Mouse (Mus musculus): ENCODE measurements around the gene Tspan33.

Tspan33 gene

DNA sequence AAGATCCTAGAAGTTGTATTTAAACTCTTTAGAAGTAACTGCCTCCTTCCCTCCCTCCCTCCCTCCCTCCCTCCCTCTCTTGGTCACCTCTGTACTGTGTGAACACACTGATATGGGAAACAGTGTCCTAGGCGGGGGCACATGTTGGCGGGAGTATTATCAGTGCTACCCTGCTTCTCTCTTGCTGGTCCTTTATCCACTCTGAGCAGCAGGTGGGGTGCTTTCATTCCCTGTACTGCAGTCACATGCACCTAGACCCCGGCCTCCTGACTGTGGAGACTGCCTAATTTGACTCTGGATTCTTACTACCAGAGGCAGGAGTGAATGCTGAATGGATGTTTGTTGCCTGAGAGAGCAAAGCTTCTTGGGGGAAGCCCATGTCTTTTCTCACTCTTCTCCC lies 3.5 kb downstream of the Tspan33 start:
- no peak for DNase-seq (ENCODE audit: low spot score in 2 of 2)

DNA sequence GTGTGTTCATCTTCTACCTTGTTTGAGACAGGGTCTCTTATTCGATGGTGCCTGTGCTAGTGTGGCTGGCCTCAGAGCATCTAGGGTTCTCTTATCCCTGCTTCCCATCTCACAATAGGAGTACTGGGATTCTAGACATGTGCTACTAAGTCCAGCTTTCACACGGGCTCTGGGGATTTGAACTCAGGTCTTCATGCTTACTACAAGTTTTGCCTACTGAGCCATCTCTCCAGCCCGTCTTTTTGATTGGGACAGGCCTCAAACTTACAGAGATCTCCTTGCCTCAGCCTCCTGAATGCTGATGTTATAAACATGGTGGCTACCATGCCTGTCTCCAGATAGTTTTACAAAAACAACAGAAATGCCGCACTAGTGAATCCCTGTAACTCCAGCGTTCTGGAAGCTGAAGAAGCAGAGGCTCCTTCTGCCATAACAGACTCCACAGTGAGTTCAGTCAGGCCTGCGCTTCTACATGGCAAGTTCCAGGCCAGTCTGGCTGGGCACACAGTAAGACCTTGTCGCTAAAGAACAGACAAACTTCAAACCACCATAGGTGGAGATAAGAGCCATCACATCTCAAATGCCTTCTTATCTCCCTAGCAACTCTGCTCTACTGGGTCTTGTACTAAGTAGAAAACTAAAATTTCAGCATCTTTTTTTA lies 5.2 kb downstream of the Tspan33 start:
- DNase-seq (ENCODE audit: low spot score in 2 of 2), result no peak

GRCm38 (mm10) chr6:29701051-29701450 lies 7.0 kb downstream of the Tspan33 start:
- no peak for DNase-seq (ENCODE audit: low spot score in 2 of 2)

- DNase-seq (ENCODE audit: low spot score in 2 of 2), result no peak
These were observed 8.1 kb downstream of the Tspan33 start for GRCm38 (mm10) chr6:29702126-29702525.

GRCm38 (mm10) chr6:29704143-29704542 lies 10.1 kb downstream of the Tspan33 start:
- DNase-seq (ENCODE audit: low spot score in 2 of 2), result no peak

DNA sequence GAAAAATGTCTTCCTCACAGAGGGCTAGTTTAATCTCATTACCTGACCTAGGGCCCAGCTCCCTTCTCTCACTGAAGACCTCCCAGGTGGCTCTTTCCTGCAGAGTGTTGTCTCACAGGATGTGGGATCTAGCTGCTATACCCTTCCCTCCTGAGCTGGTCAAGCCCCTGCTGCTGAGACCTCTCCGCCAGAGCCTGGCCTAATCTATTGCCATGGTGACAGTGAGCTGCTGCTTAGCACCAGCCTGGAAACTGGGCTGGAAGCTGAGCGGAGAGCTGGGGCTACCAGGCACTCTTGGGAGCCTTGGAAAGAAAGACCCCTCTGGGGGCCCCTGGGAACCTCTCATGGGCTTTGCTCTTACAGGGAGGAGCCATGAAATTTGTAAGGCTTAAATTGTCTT lies 13.9 kb downstream of the Tspan33 start:
- DNase-seq (ENCODE audit: low spot score in 2 of 2), result no peak

GRCm38 (mm10) chr6:29711318-29711717 lies 17.3 kb downstream of the Tspan33 start:
- no peak for DNase-seq (ENCODE audit: low spot score in 2 of 2)

- no peak for DNase-seq (ENCODE audit: low spot score in 2 of 2)
These were observed 18.1 kb downstream of the Tspan33 start for GRCm38 (mm10) chr6:29712011-29712584.

DNA sequence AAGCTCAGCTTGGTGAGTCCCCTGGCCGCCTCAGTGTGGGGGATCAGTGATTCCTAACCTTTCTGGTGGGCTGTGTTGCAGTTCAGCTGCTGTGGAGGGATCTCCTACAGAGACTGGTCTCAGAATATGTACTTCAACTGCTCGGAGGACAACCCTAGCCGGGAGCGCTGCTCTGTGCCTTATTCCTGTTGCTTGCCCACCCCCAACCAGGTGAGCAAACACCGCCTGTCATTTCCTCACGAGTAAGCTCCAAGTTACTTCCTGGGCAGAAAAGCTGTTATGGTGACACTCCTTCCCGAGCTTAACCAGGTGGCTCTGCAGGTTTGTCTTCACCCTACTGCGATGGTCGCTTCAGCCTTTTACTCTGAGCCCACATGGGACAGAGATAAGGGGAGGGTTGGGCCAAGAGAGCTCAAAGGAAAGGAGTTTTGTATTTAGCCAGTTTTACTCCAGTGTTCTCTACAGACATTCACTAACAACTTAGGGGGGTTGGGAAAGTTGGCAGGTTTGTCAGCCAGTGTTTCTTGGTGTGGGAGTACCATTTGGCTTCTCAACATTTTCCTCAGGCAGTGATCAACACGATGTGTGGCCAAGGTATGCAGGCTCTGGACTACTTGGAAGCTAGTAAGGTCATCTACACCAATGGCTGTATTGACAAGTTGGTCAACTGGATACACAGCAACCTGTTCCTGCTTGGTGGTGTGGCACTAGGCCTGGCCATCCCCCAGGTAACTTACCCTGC lies 22.8 kb downstream of the Tspan33 start:
- no peak for DNase-seq (ENCODE audit: low spot score in 2 of 2)

DNA sequence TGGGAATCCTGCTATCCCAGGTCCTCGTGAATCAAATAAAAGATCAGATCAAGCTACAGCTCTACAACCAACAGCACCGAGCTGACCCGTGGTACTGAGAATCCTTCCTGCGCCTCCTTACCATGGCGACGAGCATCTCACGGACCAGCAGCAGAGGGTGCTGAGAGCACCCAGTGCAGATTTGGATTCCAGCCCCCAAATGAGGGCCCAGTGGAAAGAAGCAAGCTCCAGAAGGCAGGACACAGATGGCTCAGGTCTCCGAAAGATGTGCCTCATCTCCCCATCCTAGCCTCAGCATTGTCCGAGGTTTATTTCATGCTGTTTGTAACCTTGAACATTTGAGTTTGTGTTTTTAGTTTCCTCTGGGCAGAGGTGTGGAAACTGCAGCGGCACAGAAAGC lies 23.5 kb downstream of the Tspan33 start:
- no peak for DNase-seq (ENCODE audit: low spot score in 2 of 2)

DNA sequence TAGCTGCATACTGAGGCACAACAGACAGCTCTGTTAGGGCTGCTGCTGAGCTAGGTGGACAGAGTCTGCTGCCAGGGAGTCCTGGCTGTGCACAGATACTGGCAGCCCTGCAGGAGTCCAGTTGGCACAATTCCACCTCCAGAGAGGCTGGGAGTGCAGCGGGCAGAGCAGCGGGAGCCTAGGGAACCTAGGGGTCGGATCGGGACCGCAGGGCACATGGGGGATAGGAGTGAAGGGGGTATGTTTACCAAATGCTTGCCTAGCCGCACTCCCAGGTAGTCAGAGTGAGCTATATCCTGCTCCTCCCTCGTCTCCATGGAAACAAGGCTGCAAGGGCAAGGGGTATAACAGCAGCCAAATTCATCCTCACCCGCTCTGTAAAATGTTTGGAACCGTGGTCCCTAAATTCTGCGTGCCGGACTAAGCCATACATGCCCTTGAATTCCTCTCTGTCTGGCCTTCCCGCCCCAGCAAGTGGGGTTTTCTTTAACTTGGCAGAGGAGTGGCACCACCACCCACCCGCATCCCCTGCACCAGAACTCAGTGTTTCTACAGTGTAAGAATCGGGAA lies 24.0 kb downstream of the Tspan33 start:
- no peak for DNase-seq (ENCODE audit: low spot score in 2 of 2)

- DNase-seq (ENCODE audit: low spot score in 2 of 2), result peak; percentile 52 to 63
These were observed 24.9 kb downstream of the Tspan33 start for GRCm38 (mm10) chr6:29718894-29719329.

DNA sequence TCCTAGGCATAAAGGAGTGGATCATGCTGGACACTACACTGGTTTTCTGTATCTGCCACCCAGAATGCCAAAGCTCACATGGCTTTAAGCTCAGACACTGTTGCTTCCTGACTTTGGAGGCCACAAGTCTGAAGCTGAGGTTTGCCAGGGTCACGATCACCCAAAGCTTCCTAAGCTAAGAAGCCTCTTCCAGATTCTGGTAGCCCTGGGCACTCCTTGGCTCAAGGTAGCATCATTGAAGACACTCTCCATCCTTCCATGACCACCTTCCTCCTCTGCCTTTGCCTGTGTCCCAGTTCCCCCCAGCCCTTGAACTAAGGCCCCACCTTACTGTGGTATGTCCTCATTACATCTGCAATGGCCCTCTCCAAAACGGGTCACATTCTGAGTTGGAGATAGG lies 27.9 kb downstream of the Tspan33 start:
- no peak for DNase-seq (ENCODE audit: low spot score in 2 of 2)

DNA sequence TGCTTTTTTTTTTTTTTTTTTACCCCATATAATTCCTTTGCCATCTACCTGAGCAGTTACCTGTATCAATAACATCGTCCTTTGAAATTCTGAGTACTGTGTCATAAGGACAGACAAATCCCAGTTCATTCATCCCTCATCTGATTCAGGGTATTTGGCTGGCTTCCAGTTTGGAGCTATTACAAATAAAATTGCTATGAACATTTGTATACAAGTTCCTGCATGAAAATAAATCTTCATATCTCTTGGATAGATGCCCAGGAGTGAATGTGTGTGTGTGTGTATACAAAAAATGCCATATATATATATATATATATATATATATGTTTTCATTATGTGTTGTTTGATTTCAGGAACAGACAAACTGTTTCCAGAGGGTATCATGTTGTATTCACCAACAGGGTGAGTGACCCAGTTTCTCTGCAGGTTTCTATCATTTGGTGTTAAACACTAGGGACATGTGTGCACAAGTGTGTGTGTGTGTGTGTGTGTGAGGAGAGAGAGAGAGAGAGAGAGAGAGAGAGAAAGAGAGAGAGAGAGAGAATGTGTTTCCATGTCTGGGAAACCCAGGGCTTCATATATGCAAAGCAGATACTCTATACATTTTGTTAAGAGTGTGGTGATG lies 32.7 kb downstream of the Tspan33 start:
- no peak for DNase-seq (ENCODE audit: low spot score in 2 of 2)

DNA sequence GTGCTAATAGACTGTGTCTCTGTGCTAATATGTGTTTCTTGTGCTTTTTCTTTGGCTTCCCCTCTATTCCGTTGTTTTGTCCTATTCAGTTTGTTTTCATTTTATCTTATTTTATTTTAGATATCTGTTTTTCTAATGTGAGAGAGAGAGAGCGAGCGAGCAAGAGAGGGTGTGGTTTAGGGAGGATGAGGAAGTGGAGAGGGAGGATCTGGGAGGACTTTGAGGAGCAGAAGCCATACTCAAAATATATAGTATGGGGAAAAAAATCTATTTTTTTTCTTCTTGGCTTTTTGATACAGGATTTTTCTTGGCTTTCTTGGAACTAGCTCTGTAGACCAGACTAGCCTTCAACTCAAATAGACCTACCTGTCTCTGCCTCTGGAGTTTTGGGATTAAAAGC lies 34.0 kb downstream of the Tspan33 start:
- DNase-seq (ENCODE audit: low spot score in 2 of 2), result no peak

GRCm38 (mm10) chr6:29729491-29729890 lies 35.5 kb downstream of the Tspan33 start:
- DNase-seq (ENCODE audit: low spot score in 2 of 2), result no peak

DNA sequence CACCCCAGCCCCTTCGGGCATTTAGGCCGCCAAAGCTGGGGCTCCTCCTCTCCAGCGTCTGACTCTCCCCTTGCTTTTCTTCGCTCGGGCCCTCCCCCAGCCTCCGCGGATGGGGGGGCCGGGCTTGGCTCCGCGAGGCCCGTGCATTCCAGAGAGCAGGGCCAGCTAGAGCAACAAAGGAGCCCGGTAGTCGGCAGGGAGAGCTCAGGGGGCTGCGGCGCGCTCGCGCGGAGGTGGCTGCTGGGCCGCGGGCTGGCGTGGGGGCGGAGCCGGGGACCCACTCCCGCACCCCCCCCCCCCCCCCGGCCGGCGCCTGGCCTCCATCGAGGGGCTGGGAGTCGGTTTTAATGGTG lies 41.3 kb downstream of the Tspan33 start, which contains the start of gene Smo:
Smo (plus strand) TSS at position 168 of the 353 bp plus-strand sequence.
- peak; percentile 58 to 62 for DNase-seq (ENCODE audit: low spot score in 2 of 2)

DNA sequence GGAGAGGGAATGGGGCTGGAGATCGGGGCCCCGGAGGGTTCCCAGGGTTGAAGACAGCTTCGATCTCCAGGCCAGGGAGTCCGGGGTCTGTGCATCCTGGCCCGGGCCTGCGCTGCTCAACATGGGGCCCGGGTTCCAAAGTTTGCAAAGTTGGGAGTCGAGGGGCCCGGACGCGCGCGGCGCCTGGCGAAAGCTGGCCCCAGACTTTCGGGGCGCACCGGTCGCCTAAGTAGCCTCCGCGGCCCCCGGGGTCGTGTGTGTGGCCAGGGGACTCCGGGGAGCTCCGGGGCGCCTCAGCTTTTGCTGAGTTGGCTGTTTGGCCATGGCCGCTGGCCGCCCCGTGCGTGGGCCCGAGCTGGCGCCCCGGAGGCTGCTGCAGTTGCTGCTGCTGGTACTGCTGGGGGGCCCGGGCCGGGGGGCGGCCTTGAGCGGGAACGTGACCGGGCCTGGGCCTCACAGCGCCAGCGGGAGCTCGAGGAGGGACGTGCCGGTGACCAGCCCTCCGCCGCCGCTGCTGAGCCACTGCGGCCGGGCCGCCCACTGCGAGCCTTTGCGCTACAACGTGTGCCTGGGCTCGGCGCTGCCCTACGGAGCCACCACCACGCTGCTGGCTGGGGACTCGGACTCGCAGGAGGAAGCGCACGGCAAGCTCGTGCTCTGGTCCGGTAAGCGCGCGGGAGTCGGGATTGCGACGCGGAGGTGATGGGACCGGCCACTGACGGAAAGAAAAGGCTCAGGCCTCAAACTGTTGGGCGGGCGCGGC lies 41.8 kb downstream of the Tspan33 start:
- DNase-seq (ENCODE audit: low spot score in 2 of 2), result peak in 1 of 2 experiments; percentile 25

DNA sequence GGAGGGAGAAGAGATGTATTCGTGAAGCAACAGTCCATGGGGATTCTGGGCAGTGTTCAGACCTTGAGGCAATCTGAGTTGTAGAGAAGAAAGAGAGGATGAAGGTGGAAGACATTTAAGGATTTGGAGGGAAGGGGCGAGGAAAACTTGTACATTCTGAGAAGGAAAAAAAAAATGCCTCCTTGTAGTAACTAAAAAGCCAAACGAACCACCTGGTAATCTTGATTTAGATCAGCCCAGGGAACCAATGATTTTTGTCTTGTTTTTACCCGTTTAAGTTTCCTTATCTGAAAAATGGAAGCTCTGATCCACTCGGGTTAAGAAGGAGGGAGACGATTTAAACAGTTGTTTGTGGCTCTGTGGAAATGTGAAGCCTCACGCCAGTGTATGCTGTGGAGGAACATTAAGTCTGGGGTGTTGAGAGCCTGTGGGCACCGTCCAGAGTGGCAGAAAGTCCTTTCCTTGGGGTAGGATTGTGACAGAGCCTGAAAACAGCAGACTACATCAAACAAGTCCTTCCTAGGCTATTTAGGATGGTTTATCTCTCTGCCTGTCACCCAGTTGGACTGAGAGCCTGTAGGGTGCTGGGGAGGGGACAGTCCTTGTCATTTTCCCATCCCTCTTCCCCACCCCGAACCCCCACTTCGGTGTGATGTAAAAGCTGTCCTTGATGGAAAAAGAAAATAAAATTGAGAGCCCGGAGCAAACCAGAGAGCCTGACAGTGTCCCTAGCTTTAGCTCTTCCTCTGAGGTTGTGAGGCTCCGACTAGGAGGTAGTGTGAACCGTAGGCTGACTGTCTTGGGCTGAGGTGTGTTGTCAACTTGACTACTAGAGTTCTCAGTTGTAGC lies 42.8 kb downstream of the Tspan33 start:
- no peak for DNase-seq (ENCODE audit: low spot score in 2 of 2)

DNA sequence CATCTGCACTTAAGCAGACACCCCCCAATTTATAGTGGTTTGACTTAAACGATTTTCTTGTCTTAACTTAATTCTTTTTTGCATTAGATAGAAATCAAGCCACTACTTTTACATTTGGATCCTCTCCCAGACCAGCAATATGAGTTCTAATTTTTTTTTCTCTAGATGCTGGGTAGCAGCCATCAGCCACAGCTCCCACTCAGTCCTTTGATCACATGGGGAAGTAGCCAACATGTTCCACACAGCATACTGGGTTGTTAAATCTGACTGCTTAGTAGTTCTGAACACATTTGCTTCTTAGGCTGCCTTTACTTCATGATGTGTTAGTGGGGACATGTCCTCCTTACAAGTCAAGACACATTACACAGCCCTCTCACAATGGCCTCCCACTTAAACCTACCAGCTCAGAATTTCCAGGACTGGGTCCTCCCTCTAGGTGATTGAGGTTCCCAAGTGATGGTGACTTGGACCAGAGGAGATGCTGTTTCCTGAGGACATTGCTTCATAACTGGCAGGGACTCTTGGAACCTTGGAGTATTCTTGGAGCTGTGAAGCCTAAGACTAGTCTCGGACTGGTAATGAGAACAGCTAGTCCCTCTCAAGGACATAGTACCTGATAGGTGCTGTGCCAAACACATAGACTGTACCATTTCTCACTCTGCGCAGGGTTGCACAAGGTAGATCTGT lies 57.6 kb downstream of the Tspan33 start:
- no peak for DNase-seq (ENCODE audit: low spot score in 2 of 2)

Measured in frontal cortex, postnatal 10 days (tissue).